Mouse (Mus musculus): ENCODE data around the gene Thap11. TPM values are rescaled to one million over a fixed set of nuclear protein-coding genes. Genes with fewer than 3 reads are reported as not detected.

Thap11 gene
- total RNA-seq, 2 experiments from 2014 or later: 19.0 TPM

DNA sequence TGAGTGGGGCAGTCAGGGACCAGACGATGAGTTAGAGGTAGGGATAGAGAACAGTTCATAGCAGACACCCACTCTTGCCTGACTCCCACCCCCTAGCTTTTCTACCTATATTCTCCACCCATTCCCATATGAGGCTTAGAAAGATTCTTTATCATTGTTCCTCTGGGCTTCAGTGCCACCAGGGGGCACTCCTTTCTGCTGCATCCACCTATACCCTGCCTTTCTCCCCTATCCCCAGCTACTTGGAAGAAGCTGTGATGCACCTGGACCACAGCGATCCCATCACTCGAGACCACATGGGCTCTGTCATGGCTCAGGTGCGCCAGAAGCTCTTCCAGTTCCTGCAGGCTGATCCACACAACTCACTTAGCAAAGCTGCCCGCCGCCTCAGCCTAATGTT is 37.5 kb downstream of the Thap11 start:
- intact Hi-C loops (cut with DNase I): no loop called here
- no peak for DNase-seq

DNA sequence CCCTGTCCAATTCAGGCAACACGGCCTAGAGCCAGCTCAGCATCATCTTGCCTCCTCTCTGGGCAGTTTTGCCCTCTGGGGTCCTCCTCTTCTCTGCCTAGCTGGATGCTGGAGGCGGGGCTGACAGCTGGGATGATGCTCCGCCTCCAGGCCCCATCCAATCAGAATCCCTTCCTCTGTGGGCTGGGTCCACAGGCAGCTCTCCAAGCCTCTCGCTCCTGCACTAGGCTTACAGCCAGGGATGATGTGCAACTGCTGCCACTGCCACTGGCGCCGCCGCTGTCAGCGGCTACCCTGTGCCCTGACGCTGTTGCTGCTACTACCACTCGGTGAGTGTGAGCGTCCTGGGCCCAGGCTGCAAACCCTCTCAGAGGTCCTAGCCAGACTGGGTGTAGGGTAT is 38.4 kb downstream of the Thap11 start, which contains the start of gene Nrn1l:
Gene Nrn1l, plus strand, starts transcription at position 229 of the 400 bp plus-strand sequence.
- peak; percentile 61 to 68 for DNase-seq
- intact Hi-C loops (cut with DNase I): no loop called here

DNA sequence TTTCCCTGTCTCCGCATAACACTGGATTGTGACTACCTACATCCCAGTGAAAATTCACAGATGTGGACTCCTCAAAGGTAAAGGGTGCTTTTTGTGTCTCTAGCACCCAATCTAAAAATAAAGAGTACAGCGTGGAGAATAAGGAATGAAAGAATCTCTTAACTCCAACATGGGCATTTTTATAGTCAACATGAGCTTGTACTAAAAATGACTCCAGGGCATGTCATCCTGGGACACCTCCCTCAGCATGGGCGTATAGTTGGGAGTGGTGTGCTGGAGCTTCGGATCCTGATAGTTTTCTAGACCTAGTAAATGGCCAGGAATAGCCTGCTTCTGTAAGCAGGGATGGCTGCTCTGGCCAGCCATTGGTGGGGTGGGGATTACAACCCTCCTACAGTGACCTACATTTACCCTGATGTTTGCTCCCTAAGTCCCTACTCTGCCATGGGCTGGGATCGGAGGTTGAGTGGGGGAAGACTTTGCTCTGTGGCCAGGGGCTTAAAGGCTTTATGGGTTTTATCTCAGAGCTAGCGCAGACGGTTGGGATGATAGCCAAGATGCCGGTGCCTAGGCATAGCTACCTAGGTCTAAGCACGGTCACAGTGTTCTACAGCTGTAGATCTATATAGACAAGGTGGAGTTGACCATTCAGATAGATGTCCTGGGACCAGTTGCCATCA is 43.0 kb downstream of the Thap11 start:
- no peak for DNase-seq
- intact Hi-C loops (cut with DNase I): no loop called here

- peak; percentile 86 to 90 for DNase-seq
- intact Hi-C loops (cut with DNase I): no loop called here
Observed at GRCm38 (mm10) chr8:105900180-105900940, 45.4 kb downstream of the Thap11 start, which contains the start of gene Pskh1. Gene Pskh1, plus strand, starts transcription at chr8:105900441.

- intact Hi-C loops (cut with DNase I): no loop called here
- DNase-seq: no peak
Observed at GRCm38 (mm10) chr8:105900941-105901616, 46.1 kb downstream of the Thap11 start.

Other genes with a start within 250 kb of the Thap11 start
- gene Ripor1, start 249.9 kb upstream of the Thap11 start, total RNA-seq (2021): 10 to 100 TPM; 15.1 to 18.2 TPM
- 10 to 100 TPM; 27.0 to 29.9 TPM for gene Ctcf, start 218.6 kb upstream of the Thap11 start, total RNA-seq (2021)
- under 1 TPM in 1 of 2 experiments, not detected in 1; 0.56 TPM for gene Agrp, start 217.7 kb upstream of the Thap11 start, total RNA-seq (2021)
- gene Carmil2, start 168.9 kb upstream of the Thap11 start, total RNA-seq (2021): 1 to 10 TPM in 1 of 2 experiments, not detected in 1; 1.1 TPM
- gene Acd, start 154.0 kb upstream of the Thap11 start, total RNA-seq (2021): 1 to 10 TPM; 6.6 to 6.7 TPM
- 1 to 10 TPM; 4.7 to 6.7 TPM for gene Pard6a, start 154.0 kb upstream of the Thap11 start, total RNA-seq (2021)
- gene 4933405L10Rik, start 147.5 kb upstream of the Thap11 start, total RNA-seq (2021): not detected
- 1 to 10 TPM in 1 of 2 experiments, under 1 TPM in 1; 0.48 to 1.2 TPM for gene Enkd1, start 146.9 kb upstream of the Thap11 start, total RNA-seq (2021)
- 1 to 10 TPM; 6.6 to 6.8 TPM for gene Gfod2, start 96.5 kb upstream of the Thap11 start, total RNA-seq (2021)
- gene Ranbp10, start 27.8 kb upstream of the Thap11 start, total RNA-seq (2021): 10 to 100 TPM; 19.7 to 22.0 TPM
- gene Tsnaxip1, start 27.4 kb upstream of the Thap11 start, total RNA-seq (2021): not detected
- gene Cenpt, start 1.9 kb upstream of the Thap11 start, total RNA-seq (2021): 1 to 10 TPM; 1.1 to 1.2 TPM
- 10 to 100 TPM; 38.4 to 52.9 TPM for gene Nutf2, start 5.4 kb downstream of the Thap11 start, total RNA-seq (2021)
- 10 to 100 TPM; 17.6 to 20.1 TPM for gene Edc4, start 25.7 kb downstream of the Thap11 start, total RNA-seq (2021)
- under 1 TPM in 1 of 2 experiments, not detected in 1; 0.59 TPM for gene Nrn1l, start 38.4 kb downstream of the Thap11 start, total RNA-seq (2021)
- 10 to 100 TPM in 1 of 2 experiments, 1 to 10 TPM in 1; 9.5 to 11.5 TPM for gene Pskh1, start 45.3 kb downstream of the Thap11 start, total RNA-seq (2021)
- gene Ctrl, start 78.7 kb downstream of the Thap11 start, total RNA-seq (2021): not detected
- 10 to 100 TPM; 15.7 to 24.2 TPM for gene Psmb10, start 83.3 kb downstream of the Thap11 start, total RNA-seq (2021)
- under 1 TPM in 1 of 2 experiments, not detected in 1; 0.25 TPM for gene Lcat, start 88.2 kb downstream of the Thap11 start, total RNA-seq (2021)
- gene Slc12a4, start 111.0 kb downstream of the Thap11 start, total RNA-seq (2021): 10 to 100 TPM; 11.2 to 17.7 TPM
- not detected for gene Dpep3, start 124.3 kb downstream of the Thap11 start, total RNA-seq (2021)
- gene Dus2, start 136.2 kb downstream of the Thap11 start, total RNA-seq (2021): 1 to 10 TPM; 9.7 to 10.0 TPM
- gene Dpep2nb, start 150.8 kb downstream of the Thap11 start, total RNA-seq (2021): not detected
- gene Ddx28, start 156.8 kb downstream of the Thap11 start, total RNA-seq (2021): 1 to 10 TPM; 8.2 to 9.6 TPM
- gene Nfatc3, start 203.7 kb downstream of the Thap11 start, total RNA-seq (2021): 10 to 100 TPM; 19.5 to 22.8 TPM

Measured in gastrocnemius, postnatal 36 days (tissue).